Mouse (Mus musculus) hindbrain, embryonic 16.5 days (tissue): ENCODE measurements around the gene Hip1r. TPM values are rescaled to one million over a fixed set of nuclear protein-coding genes. Genes with fewer than 3 reads are reported as not detected.

Experiments used
- ATAC-seq: fragments of 200-750 bp; cut with Nextera tagmentation; 2 replicates; pipeline ENCODE4 v1.8.0; 2017; ENCODE audit warnings: moderate TSS enrichment, moderate library complexity
- H3K27ac ChIP-seq: fragments of 300-500 bp; sonication (generic); 2 replicates; pipeline ENCODE4 v1.5.1; 2014; ENCODE audit warnings: low read depth, mild to moderate bottlenecking, control low read depth, low read length, moderate library complexity
- H3K27me3 ChIP-seq: fragments of 300-500 bp; sonication (generic); replicated peaks from 2 replicates; pipeline ENCODE4 v1.6.1; 2014; ENCODE audit warnings: low read length; ENCODE audit not compliant: control insufficient read depth, insufficient read depth
- H3K36me3 ChIP-seq: fragments of 300-500 bp; sonication (generic); 2 replicates; pipeline ENCODE4 v1.6.1; 2014; ENCODE audit warnings: mild to moderate bottlenecking, low read length, moderate library complexity, mixed read lengths; ENCODE audit not compliant: control insufficient read depth, insufficient read depth
- H3K4me1 ChIP-seq: fragments of 300-500 bp; sonication (generic); 2 replicates; pipeline ENCODE4 v1.6.1; 2014; ENCODE audit warnings: low read depth, low read length; ENCODE audit not compliant: control insufficient read depth, insufficient read depth
- H3K4me2 ChIP-seq: fragments of 300-500 bp; sonication (generic); 2 replicates; pipeline ENCODE4 v1.6.1; 2014; ENCODE audit warnings: mild to moderate bottlenecking, low read length, control low read depth, moderate library complexity
- H3K4me3 ChIP-seq: fragments of 300-500 bp; sonication (generic); 2 replicates; pipeline ENCODE4 v1.5.1; 2014; ENCODE audit warnings: mild to moderate bottlenecking, low read length, control low read depth, moderate library complexity
- H3K9ac ChIP-seq: fragments of 300-500 bp; sonication (generic); 2 replicates; pipeline ENCODE4 v1.6.1; 2014; ENCODE audit warnings: low read depth, mild to moderate bottlenecking, control low read depth, low read length, moderate library complexity
- H3K9me3 ChIP-seq: fragments of 300-500 bp; sonication (generic); 2 replicates; pipeline ENCODE4 v1.6.1; 2014; ENCODE audit warnings: mild to moderate bottlenecking, low read length, moderate library complexity; ENCODE audit not compliant: control insufficient read depth
- WGBS: fragments of 180-500 bp; shearing (Covaris S2); extraction: QIAGEN DNeasy Blood & Tissue Kit; methylation state at CpG from one replicate; pipeline ENCODE4 v1.1.7; 2014; 5-methylcytosine and 5-hydroxymethylcytosine counted together
- polyA plus RNA-seq: library from polyadenylated mRNA; unstranded; fragments of >200 nt; fragmentation: Nextera tagmentation; extraction: Ambion mirVana; gene quantifications from 2 replicates; pipeline ENCODE4 v1.2.1, GENCODE M21; 2015

Gene Hip1r
- polyA plus RNA-seq, 1 experiment from 2014 or later = 34.3 TPM

DNA sequence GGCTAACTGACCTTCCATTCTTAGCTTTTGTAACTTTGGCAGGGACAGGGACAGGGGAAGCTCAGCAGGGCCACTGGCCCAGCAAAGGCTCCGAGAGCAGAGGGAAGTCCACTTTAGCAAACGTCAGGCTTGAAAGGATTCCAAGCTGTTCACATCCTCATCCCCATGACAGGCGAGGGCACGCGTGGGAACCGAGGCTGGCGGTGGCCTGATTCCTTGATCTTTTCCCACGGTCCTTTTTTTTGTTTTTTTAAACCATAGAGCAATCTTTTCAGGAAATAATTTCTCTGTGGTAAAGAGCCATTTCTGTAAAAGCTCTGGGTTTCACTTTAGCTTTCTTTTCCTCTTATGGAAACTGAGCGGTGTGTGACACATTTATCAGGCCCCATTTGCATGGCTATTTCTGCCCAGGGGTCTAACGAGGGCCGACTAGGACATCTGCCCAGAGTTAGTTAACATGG is 41.4 kb downstream of the Hip1r start:
- H3K9ac ChIP-seq = peak overlapping the region; percentile 27; the same call in 1 of the 2 replicates
- H3K4me1 ChIP-seq = peaks cover 75% of the 10 kb centered on the region
- H3K36me3 ChIP-seq = no peaks in the 10 kb centered on the region; the same call in 1 of the 2 replicates
- 6% methylated on average over 11 of the region's 11 CpGs for WGBS
- no peak for ATAC-seq
- H3K4me2 ChIP-seq = peak overlapping the region; percentile 29
- no peaks in the 10 kb centered on the region for H3K27me3 ChIP-seq
- H3K4me3 ChIP-seq = no peak overlapping the region
- peak overlapping the region; percentile 66 for H3K27ac ChIP-seq
- H3K9me3 ChIP-seq = no peaks in the 10 kb centered on the region

DNA sequence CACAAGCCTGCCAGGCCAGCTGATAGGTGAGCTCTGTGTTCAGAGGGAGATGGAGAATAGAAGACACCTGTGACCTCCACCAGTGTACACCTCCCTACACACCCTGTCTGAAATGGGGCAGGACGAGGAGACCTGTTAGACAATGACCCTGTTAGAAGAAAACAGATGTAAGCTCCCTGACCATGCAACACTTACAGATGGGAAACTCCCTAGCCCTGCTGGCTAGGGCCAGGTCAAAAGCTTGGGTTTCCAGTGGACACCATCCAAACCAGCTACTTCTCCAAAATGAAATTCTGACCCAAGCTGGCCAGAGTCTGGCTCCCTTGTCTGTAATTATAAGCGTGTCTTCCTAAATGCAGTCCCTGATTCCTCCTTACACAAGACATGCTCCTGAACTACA is 42.3 kb downstream of the Hip1r start:
- no peak for ATAC-seq

DNA sequence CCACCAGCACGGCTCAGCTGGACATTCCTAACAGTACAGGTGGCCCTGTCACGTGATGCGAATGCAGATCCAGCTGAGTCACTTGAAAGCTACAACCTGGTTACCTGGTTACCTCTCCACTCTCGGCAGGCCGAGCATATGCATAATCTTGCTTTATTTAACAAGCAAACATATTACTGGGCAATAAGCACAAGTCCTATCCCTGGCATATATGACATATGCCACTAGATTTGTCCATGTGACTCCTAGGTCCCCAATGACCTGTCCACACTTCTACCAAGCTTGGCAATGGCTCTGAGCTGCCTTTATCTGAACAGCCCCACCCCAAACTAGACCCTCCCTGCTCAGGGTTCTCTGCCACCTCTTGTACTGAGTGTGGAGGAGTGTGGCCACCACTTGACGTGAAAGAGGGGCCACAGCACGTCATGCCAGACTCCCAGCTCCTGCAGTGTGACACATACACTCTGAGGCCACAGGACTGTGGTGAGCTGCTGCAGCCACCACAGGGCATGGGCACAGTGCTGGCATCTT is 42.9 kb downstream of the Hip1r start:
- ATAC-seq = no peak
- H3K9ac ChIP-seq = no peak overlapping the region
- H3K4me3 ChIP-seq = no peak overlapping the region
- H3K27ac ChIP-seq = no peak overlapping the region
- peaks cover 68% of the 10 kb centered on the region for H3K4me1 ChIP-seq
- no peaks in the 10 kb centered on the region for H3K36me3 ChIP-seq
- 80% methylated on average over 7 of the region's 7 CpGs for WGBS
- no peaks in the 10 kb centered on the region for H3K27me3 ChIP-seq
- no peak overlapping the region for H3K4me2 ChIP-seq
- no peaks in the 10 kb centered on the region for H3K9me3 ChIP-seq

More for the DNA sequence above, 42.3 kb downstream of the Hip1r start:
- no peak overlapping the region for H3K4me2 ChIP-seq
- H3K9me3 ChIP-seq = no peaks in the 10 kb centered on the region
- H3K27me3 ChIP-seq = no peaks in the 10 kb centered on the region
- no peak overlapping the region for H3K4me3 ChIP-seq
- H3K36me3 ChIP-seq = no peaks in the 10 kb centered on the region
- H3K9ac ChIP-seq = no peak overlapping the region
- WGBS = 76% methylated on average over 2 of the region's 2 CpGs
- H3K27ac ChIP-seq = no peak overlapping the region; the same call in 1 of the 2 replicates
- peaks cover 74% of the 10 kb centered on the region for H3K4me1 ChIP-seq

DNA sequence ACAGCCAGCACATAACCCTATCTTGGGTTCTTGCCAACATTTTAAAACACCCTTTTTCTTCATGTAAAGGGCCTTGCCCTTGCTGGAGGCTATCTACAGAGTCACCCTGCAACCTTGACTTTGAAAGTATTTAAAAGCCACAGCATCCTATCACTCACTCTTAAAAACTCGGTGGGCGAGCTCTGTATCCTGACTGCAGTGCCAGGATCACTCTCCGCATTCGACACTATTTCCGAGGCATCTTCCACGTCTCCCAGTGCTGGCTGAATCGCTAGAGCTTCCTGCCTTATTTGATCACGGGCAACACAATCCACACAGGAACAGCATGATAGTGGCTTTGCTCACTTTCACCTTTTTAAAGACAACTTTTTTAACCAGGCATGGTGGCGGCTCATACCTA is 44.5 kb downstream of the Hip1r start:
- WGBS = 74% methylated on average over 9 of the region's 9 CpGs
- Histone ChIP-seq H3K27ac (no peak overlapping the region), H3K4me1 (peaks cover 52% of the 10 kb centered on the region), H3K4me2 (peak overlapping the region; percentile 9; the same call in 1 of the 2 replicates), H3K4me3 (no peak overlapping the region), H3K36me3 (no peaks in the 10 kb centered on the region), H3K9ac (no peak overlapping the region), H3K27me3 (no peaks in the 10 kb centered on the region), H3K9me3 (no peaks in the 10 kb centered on the region)
- no peak for ATAC-seq

DNA sequence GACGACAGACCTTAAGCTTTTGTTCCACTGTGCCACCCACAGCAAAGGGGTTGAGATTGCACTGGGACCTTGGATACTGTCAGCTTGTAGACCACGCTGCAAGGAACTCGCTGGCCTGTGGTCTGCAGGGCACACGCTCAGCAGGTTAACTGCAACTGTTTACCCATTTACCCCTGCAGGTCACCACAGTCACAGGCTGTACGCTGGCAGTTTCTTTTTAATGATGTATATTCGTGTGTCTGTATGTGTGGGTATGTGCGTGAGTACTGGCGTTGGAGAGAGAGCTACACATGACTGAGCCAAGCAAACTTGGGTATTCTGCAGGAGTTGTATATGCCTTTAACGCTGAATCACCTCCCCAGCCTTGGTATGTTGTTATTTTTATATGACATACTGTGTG is 45.2 kb downstream of the Hip1r start:
- Histone ChIP-seq H3K36me3 (no peaks in the 10 kb centered on the region), H3K4me1 (peaks cover 47% of the 10 kb centered on the region), H3K4me3 (no peak overlapping the region), H3K4me2 (no peak overlapping the region), H3K9ac (no peak overlapping the region), H3K27me3 (no peaks in the 10 kb centered on the region), H3K27ac (no peak overlapping the region), H3K9me3 (no peaks in the 10 kb centered on the region)
- 71% methylated on average over 9 of the region's 9 CpGs for WGBS
- ATAC-seq = no peak

DNA sequence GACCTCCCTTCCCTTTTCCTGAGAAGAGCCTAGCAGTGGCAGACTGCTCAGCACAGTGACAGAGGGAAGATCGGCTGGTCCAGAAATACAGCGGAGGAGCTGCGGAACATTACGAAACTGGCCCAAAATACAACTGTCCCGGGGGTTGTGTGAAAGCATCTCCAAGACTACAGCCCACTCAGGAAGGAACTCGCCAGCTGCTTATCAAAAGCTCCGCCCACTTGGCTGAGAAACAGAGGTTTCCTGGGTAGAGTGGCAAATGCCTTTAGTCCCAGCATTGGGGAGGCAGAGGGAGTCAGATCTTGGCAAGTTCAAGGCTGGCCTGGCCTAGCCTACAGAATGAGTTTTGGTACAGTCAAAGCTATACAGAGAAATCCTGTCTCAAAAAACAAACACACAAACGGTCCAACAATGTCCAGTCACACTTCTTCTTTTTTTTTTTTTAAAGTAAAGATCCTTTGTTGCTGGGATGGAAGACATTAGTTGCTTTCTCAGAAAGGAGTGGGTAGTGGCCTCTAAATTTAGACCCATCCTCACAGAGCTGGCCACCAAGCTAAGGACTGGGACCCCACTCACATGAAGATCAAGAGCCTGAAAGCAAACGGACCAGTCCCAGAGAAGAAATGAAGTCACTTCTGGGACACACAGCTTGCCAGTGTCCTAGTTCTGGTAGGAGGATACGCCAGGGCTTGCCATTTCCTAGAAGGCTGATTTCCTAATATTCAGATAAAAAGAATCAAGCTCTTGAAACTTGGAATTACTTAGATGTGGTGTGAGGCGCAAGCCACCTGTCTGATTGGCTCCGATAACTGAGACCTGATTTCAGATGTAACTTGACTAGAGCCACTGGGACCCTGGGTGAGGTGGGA is 46.2 kb downstream of the Hip1r start:
- WGBS = 45% methylated on average over 12 of the region's 12 CpGs
- Histone ChIP-seq H3K27me3 (no peaks in the 10 kb centered on the region), H3K4me3 (no peak overlapping the region)

DNA sequence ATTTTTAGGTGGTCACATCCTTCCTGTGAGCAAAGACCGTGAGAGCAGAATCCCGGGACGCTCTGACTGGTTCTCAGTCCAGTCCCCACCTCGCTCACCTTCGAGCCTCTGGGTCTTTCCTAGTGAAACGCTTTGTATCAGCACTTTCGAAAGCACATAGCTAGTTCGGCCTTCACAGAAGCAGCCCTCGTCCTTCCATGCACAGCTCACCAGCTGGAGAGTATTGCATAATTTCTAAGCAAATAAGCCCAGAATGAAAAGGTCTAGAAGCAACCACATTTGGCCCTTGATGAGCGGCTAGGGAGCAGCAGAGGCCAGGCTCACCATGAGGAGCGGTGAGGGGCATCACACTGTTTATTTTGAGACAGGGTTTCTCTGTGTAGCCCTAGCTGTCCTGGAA is 47.7 kb downstream of the Hip1r start:
- Histone ChIP-seq H3K9ac (no peak overlapping the region), H3K4me1 (peaks cover 50% of the 10 kb centered on the region), H3K4me3 (no peak overlapping the region), H3K27ac (no peak overlapping the region), H3K4me2 (no peak overlapping the region), H3K27me3 (no peaks in the 10 kb centered on the region), H3K9me3 (no peaks in the 10 kb centered on the region), H3K36me3 (no peaks in the 10 kb centered on the region)
- no peak for ATAC-seq
- 92% methylated on average over 11 of the region's 11 CpGs for WGBS

More for the DNA sequence above, 46.2 kb downstream of the Hip1r start:
- Histone ChIP-seq H3K36me3 (no peaks in the 10 kb centered on the region), H3K4me1 (peaks cover 47% of the 10 kb centered on the region), H3K9ac (no peak overlapping the region), H3K4me2 (no peak overlapping the region; the same call in 1 of the 2 replicates), H3K27ac (peak overlapping the region; percentile 63), H3K9me3 (no peaks in the 10 kb centered on the region)
- peak; percentile 71 for ATAC-seq

DNA sequence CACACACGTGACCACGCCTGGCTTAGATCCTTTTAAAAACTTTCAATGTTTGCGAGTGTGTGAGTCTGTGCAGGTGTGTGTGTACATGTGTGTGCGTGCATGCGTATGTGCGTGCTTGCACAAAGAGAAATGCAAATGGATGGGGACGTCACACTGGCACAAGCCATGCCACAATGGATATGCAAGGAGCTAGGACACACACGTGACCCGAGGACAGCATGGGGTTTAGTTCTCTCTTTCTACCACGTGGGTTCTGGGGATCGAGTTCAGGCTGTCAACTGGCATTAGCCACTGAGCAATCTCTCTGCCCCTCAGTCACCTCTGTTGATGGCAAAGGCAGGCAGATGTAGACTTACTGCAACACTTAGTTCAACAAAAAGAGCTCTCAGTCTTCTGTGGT is 48.3 kb downstream of the Hip1r start:
- 77% methylated on average over 11 of the region's 11 CpGs for WGBS
- Histone ChIP-seq H3K4me1 (peaks cover 50% of the 10 kb centered on the region), H3K4me3 (no peak overlapping the region), H3K27me3 (no peaks in the 10 kb centered on the region), H3K36me3 (no peaks in the 10 kb centered on the region), H3K9ac (no peak overlapping the region), H3K9me3 (no peaks in the 10 kb centered on the region), H3K27ac (no peak overlapping the region), H3K4me2 (no peak overlapping the region)
- no peak for ATAC-seq

DNA sequence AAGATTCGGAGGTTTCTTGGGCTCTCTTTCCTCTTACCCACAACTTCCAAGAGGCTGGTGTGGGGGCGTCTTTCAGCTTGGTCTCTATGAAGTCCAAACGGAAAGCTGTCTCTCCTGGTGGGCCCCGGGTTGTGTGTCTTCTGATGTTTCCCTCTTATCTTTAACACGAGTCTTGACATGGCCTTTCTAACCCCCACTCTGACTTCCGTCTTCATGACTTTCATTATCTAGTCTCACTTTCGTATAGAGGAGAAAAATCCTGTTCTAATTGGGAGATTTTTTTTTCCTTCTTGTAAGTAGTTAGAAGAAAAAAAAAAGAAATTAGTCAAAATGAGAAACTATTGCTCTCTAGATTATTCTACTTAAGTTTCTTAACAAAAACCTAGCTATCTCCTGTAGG is 48.9 kb downstream of the Hip1r start:
- no peaks in the 10 kb centered on the region for H3K36me3 ChIP-seq
- no peaks in the 10 kb centered on the region for H3K27me3 ChIP-seq
- ATAC-seq = no peak
- 86% methylated on average over 7 of the region's 7 CpGs for WGBS
- no peaks in the 10 kb centered on the region for H3K9me3 ChIP-seq
- peaks cover 47% of the 10 kb centered on the region for H3K4me1 ChIP-seq
- no peak overlapping the region for H3K9ac ChIP-seq
- no peak overlapping the region for H3K27ac ChIP-seq
- no peak overlapping the region for H3K4me3 ChIP-seq
- no peak overlapping the region for H3K4me2 ChIP-seq
